Mouse (Mus musculus): ENCODE measurements around the gene Zfp711. TPM values are rescaled to one million over a fixed set of nuclear protein-coding genes. Genes with fewer than 3 reads are reported as not detected.
A peak's percentile ranks its signal among the peaks of the same experiment; 100 is the strongest.

The Zfp711 gene
- total RNA-seq (2014; rRNA removed) (34.7 and 40.9 TPM in 2 replicates), polyA plus RNA-seq (2015; fragmentation: Nextera tagmentation; extraction: Ambion mirVana) (20.9 and 23.7 TPM in 2 replicates)

- peak; percentile 98 for ATAC-seq
- Histone ChIP-seq H3K36me3 (ENCODE audit: insufficient read depth) (no peaks in the 10 kb centered on the region), H3K27me3 (ENCODE audit: insufficient read depth, low read length) (no peaks in the 10 kb centered on the region), H3K4me1 (ENCODE audit: insufficient read depth) (no peaks in the 10 kb centered on the region), H3K9me3 (ENCODE audit: low read length) (no peaks in the 10 kb centered on the region), H3K9ac (peak within 1 kb of the TSS; percentile 80), H3K4me2 (ENCODE audit: low read depth) (peak within 1 kb of the TSS; percentile 41), H3K27ac (ENCODE audit: low read depth, low read length) (peak within 1 kb of the TSS; percentile 79), H3K4me3 (ENCODE audit: low read depth, low read length) (peak within 1 kb of the TSS; percentile 62)
- DNase-seq = peak; percentile 92
- 26% methylated on average over 69 of the region's 79 CpGs for WGBS
- TF ChIP-seq CTCF (IDR thresholded peaks at IDR 0.05; ENCODE audit: low read depth) = peak; percentile 17; the same call in 1 of the 2 replicates
Measured at GRCm38 (mm10) chrX:112600511-112601305, at the start of gene Zfp711. TSS of gene Zfp711 (plus strand) at chrX:112600526.

DNA sequence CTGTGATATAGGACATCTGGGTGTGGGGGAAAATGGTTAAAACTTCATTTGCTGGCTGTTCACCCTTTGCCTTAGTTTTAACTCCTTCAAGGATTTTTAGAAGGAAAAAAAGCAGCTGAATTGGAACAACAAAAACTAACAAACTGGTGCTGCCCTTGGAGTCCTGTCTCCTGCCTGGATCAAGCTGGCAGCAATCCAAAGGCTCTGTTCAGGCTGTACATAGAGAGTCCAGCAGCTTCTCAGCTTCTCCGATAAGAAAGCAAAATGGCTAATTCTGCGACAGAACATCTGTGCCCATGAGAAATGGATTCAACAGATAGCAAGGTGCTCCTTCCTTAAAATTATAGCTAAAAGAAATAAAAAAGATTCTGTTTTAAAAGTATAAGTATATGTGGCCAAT, 32.6 kb upstream of the Zfp711 start:
- WGBS = 70% methylated on average over 2 of the region's 2 CpGs
- no peak overlapping the region for H3K4me3 ChIP-seq (ENCODE audit: low read depth, low read length)
- H3K4me2 ChIP-seq (ENCODE audit: low read depth) = no peak overlapping the region
- DNase-seq (no peak), ATAC-seq (no peak)
- H3K27ac ChIP-seq (ENCODE audit: low read depth, low read length) = no peak overlapping the region
- H3K4me1 ChIP-seq (ENCODE audit: insufficient read depth) = no peaks in the 10 kb centered on the region
- no peaks in the 10 kb centered on the region for H3K9me3 ChIP-seq (ENCODE audit: low read length)
- no peak overlapping the region for H3K9ac ChIP-seq
- TF ChIP-seq CTCF (IDR thresholded peaks at IDR 0.05; ENCODE audit: low read depth) = no peak
- H3K36me3 ChIP-seq (ENCODE audit: insufficient read depth) = no peaks in the 10 kb centered on the region
- H3K27me3 ChIP-seq (ENCODE audit: insufficient read depth, low read length) = no peaks in the 10 kb centered on the region

DNA sequence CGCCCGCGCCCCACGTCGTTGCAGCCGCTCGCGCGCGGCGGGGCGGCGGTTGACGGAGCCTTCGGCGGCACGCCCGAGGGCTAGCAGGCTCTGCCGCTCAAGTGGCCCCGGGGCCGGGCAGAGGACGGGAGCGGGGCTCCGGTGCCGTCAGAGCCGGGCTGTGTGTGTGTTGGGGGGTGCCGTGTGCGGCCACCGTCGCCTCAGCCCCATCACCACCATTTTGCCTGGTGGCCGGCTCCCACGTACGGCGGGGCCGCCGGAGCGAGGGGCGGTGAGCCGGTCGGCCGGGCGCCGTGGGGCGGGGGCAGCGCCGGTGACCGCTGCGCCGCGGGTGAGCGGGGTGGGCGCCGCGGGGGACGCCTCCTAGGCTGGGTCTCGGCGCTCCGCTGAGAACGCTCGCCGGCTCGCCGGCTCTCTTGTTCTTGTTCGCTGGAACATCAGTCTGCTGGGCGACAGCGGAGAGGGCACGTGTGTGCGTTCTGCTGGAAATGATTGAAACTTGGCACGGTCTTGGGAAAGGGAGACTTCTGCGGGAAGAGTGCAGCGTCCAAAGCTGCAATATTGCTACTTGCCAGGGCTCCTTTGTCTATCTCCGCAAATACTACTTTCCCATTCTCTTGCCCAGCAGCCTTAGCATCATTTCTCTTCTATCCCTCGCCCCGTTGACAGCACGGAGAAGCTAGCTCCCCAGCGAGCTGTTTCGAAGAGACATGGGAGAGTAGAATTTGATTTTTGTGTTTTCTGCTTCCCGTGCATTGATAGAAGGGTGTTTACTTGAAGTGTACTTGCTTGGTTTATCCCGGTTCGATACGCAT, 1.2 kb downstream of the Zfp711 start:
- peak overlapping the region; percentile 80 for H3K9ac ChIP-seq
- no peaks in the 10 kb centered on the region for H3K27me3 ChIP-seq (ENCODE audit: insufficient read depth, low read length)
- H3K4me3 ChIP-seq (ENCODE audit: low read depth, low read length) = peak overlapping the region; percentile 62
- no peaks in the 10 kb centered on the region for H3K4me1 ChIP-seq (ENCODE audit: insufficient read depth)
- no peak for TF ChIP-seq CTCF (IDR thresholded peaks at IDR 0.05; ENCODE audit: low read depth)
- no peaks in the 10 kb centered on the region for H3K36me3 ChIP-seq (ENCODE audit: insufficient read depth)
- 28% methylated on average over 65 of the region's 81 CpGs for WGBS
- DNase-seq (peak; percentile 56), ATAC-seq (peak; percentile 50)
- H3K9me3 ChIP-seq (ENCODE audit: low read length) = no peaks in the 10 kb centered on the region
- H3K27ac ChIP-seq (ENCODE audit: low read depth, low read length) = peak overlapping the region; percentile 79
- H3K4me2 ChIP-seq (ENCODE audit: low read depth) = peak overlapping the region; percentile 41

DNA sequence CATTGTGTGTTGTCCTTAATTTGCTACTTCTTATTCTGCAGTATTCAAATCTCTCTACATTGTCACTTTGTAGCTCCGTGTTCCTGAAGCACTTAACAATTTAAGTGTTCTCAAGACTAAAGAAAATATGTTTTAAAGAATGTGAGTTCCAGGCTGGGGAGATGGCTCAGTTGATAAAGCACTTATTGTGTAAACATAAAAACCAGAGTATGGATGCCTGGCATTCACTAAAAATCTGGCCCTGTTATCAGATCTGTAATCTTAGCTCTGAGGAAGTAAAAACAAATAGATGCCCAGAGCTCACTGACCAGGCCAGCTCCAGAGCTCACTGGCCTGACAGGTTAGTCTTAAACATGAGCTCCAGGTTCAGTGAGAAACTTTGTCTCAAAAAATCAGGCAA, 75.2 kb downstream of the Zfp711 start:
- H3K27me3 ChIP-seq (ENCODE audit: insufficient read depth, low read length) = no peaks in the 10 kb centered on the region

GRCm38 (mm10) chrX:112680605-112681004, 80.3 kb downstream of the Zfp711 start:
- no peak for ATAC-seq
- no peak overlapping the region for H3K9ac ChIP-seq
- no peak overlapping the region for H3K27ac ChIP-seq (ENCODE audit: low read depth, low read length)

More for the DNA sequence above, 75.2 kb downstream of the Zfp711 start:
- no peaks in the 10 kb centered on the region for H3K9me3 ChIP-seq (ENCODE audit: low read length)
- no peak for DNase-seq
- no peak for TF ChIP-seq CTCF (IDR thresholded peaks at IDR 0.05; ENCODE audit: low read depth)
- WGBS = 50% methylated on average over 1 of the region's 1 CpGs
- ATAC-seq = no peak
- H3K4me1 ChIP-seq (ENCODE audit: insufficient read depth) = no peaks in the 10 kb centered on the region
- no peak overlapping the region for H3K27ac ChIP-seq (ENCODE audit: low read depth, low read length)
- H3K9ac ChIP-seq = no peak overlapping the region
- H3K36me3 ChIP-seq (ENCODE audit: insufficient read depth) = no peaks in the 10 kb centered on the region
- no peak overlapping the region for H3K4me2 ChIP-seq (ENCODE audit: low read depth)
- no peak overlapping the region for H3K4me3 ChIP-seq (ENCODE audit: low read depth, low read length)

More at GRCm38 (mm10) chrX:112680605-112681004, 80.3 kb downstream of the Zfp711 start:
- no peak for TF ChIP-seq CTCF (IDR thresholded peaks at IDR 0.05; ENCODE audit: low read depth)
- DNase-seq = no peak
- no peaks in the 10 kb centered on the region for H3K27me3 ChIP-seq (ENCODE audit: insufficient read depth, low read length)
- no peaks in the 10 kb centered on the region for H3K9me3 ChIP-seq (ENCODE audit: low read length)
- H3K4me2 ChIP-seq (ENCODE audit: low read depth) = no peak overlapping the region
- H3K4me3 ChIP-seq (ENCODE audit: low read depth, low read length) = no peak overlapping the region
- no peaks in the 10 kb centered on the region for H3K36me3 ChIP-seq (ENCODE audit: insufficient read depth)
- no peaks in the 10 kb centered on the region for H3K4me1 ChIP-seq (ENCODE audit: insufficient read depth)
- WGBS = 89% methylated on average over 5 of the region's 5 CpGs

Other genes with a start within 250 kb of the Zfp711 start
- not detected in 2 replicates for gene Satl1, start 193.7 kb upstream of the Zfp711 start, total RNA-seq (2014; rRNA removed)
- gene Satl1, start 193.7 kb upstream of the Zfp711 start, polyA plus RNA-seq (2015; fragmentation: Nextera tagmentation; extraction: Ambion mirVana) = not detected in 2 replicates
- not detected in 2 replicates for gene 2010106E10Rik, start 105.3 kb upstream of the Zfp711 start, total RNA-seq (2014; rRNA removed)
- gene 2010106E10Rik, start 105.3 kb upstream of the Zfp711 start, polyA plus RNA-seq (2015; fragmentation: Nextera tagmentation; extraction: Ambion mirVana) = not detected in 2 replicates
- gene Pof1b, start 98.1 kb downstream of the Zfp711 start, total RNA-seq (2014; rRNA removed) = not detected in 2 replicates
- 0.04 and 0.08 TPM in 2 replicates for gene Pof1b, start 98.1 kb downstream of the Zfp711 start, polyA plus RNA-seq (2015; fragmentation: Nextera tagmentation; extraction: Ambion mirVana)

Measured in forebrain, postnatal 0 days (tissue).